Mouse (Mus musculus) 416B (cell line): Measurements from ENCODE around the gene Itga6.
"Not testable (repeated sequence)": the region's sequence is repeated elsewhere in the genome, so short reads cannot be mapped to it uniquely, and the experiment has no call there.

Experiments used
- DNase-seq: peaks from one replicate; pipeline ENCODE4 v3.0.0; 2011; ENCODE audit warnings: low read depth

Itga6 gene

GRCm38 (mm10) chr2:71745610-71746374 lies at the start of gene Itga6:
Gene Itga6 (plus strand): TSS chr2:71745616.
- no peak for DNase-seq

GRCm38 (mm10) chr2:71696776-71697175 lies 48.6 kb upstream of the Itga6 start:
- DNase-seq: peak; percentile 78

GRCm38 (mm10) chr2:71697408-71698336 lies 47.7 kb upstream of the Itga6 start:
- DNase-seq: no peak

- DNase-seq: no peak
Observed at GRCm38 (mm10) chr2:71698366-71698765, 47.0 kb upstream of the Itga6 start.

GRCm38 (mm10) chr2:71698942-71699341 lies 46.5 kb upstream of the Itga6 start:
- peak; percentile 88 for DNase-seq

GRCm38 (mm10) chr2:71701341-71701740 lies 44.1 kb upstream of the Itga6 start:
- DNase-seq: no peak

- DNase-seq: no peak
Observed at GRCm38 (mm10) chr2:71704309-71704708, 41.1 kb upstream of the Itga6 start.

GRCm38 (mm10) chr2:71708886-71709285 lies 36.5 kb upstream of the Itga6 start:
- DNase-seq: no peak

GRCm38 (mm10) chr2:71711640-71712039 lies 33.8 kb upstream of the Itga6 start:
- DNase-seq: peak; percentile 29

GRCm38 (mm10) chr2:71714416-71714815 lies 31.0 kb upstream of the Itga6 start:
- DNase-seq: no peak

GRCm38 (mm10) chr2:71719005-71719386 lies 26.4 kb upstream of the Itga6 start:
- DNase-seq: peak; percentile 70

GRCm38 (mm10) chr2:71719387-71720034 lies 25.9 kb upstream of the Itga6 start:
- no peak for DNase-seq

- DNase-seq: not testable (repeated sequence)
Observed at GRCm38 (mm10) chr2:71720556-71720955, 24.9 kb upstream of the Itga6 start.

- peak; percentile 90 for DNase-seq
Observed at GRCm38 (mm10) chr2:71722913-71723312, 22.5 kb upstream of the Itga6 start.

- DNase-seq: no peak
Observed at GRCm38 (mm10) chr2:71723623-71724022, 21.8 kb upstream of the Itga6 start.

- DNase-seq: peak; percentile 73
Observed at GRCm38 (mm10) chr2:71724028-71724427, 21.4 kb upstream of the Itga6 start.

GRCm38 (mm10) chr2:71725446-71725845 lies 20.0 kb upstream of the Itga6 start:
- DNase-seq: no peak

- no peak for DNase-seq
Observed at GRCm38 (mm10) chr2:71726883-71727676, 18.3 kb upstream of the Itga6 start.

- DNase-seq: no peak
Observed at GRCm38 (mm10) chr2:71728341-71728740, 17.1 kb upstream of the Itga6 start.

GRCm38 (mm10) chr2:71728796-71729195 lies 16.6 kb upstream of the Itga6 start:
- DNase-seq: no peak
